Mouse (Mus musculus) E14TG2a.4 (cell line): Measurements from ENCODE around the gene Rnaseh2a.

ENCODE experiments used
- CTCF ChIP-seq: conservative IDR thresholded peaks from 2 replicates; pipeline ENCODE4 v1.5.1; 2014; ENCODE audit warnings: low read length
- NANOG ChIP-seq: IDR thresholded peaks from 2 replicates; pipeline ENCODE4 v1.6.1; 2014; ENCODE audit warnings: borderline replicate concordance, low read length, mixed read lengths
- POU5F1 ChIP-seq: IDR thresholded peaks from 2 replicates; pipeline ENCODE4 v1.6.1; 2014; ENCODE audit warnings: low read length, borderline replicate concordance

- TF ChIP-seq CTCF: peak; percentile 62
- TF ChIP-seq NANOG: no peak
- no peak for TF ChIP-seq POU5F1
Measured at GRCm38 (mm10) chr8:84990349-84990748, 20.8 kb upstream of the Rnaseh2a start, which contains the start of gene Hook2.
